Comparison of ENCODE assay signal across 28 mouse cellular contexts in the genomic region with DNA sequence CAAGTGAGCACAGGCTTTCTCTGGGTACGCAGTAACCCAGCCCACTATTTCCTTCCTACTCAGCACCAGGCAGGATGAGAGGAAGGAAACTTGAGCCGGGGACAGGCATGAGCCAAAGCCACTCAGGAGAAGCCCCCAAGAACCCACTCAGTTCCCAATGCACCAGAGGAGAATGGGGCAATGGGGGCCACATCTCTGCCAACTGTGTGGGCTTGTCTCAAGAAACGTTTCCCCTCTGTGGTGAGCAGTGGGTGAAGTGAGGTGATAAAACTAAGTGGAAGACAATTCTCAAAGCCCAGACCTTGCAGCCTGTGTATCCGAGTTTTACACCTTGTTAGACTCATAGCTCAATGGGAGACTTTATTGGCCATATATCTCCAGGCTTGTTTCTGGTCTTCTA. TPM values are rescaled to one million over a fixed set of nuclear protein-coding genes. Genes with fewer than 3 reads are reported as not detected.
A peak's percentile ranks its signal among the peaks of the same experiment; 100 is the strongest.
DNase-seq lines count a peak whose midpoint lies in the region; ATAC-seq and TF ChIP-seq lines count a peak whose summit lies in the region.
"Had no signal": no experiment of that assay in that cellular context is flagged by ENCODE, and none has a peak within 500 bp of the region (broad histone marks: within the 10 kb centered on the region; RNA-seq: fewer than 3 reads in every experiment).

TSS of gene Teddm1a (plus strand) at position 301 of the 400 bp plus-strand sequence.

- no peak for TF ChIP-seq CTCF in intestine, postnatal 0 days (IDR thresholded peaks at IDR 0.05; ENCODE audit: low read depth)

- H3K9me3 ChIP-seq in heart, embryonic 10.5 days, result no peaks in the 10 kb centered on the region
- no peaks in the 10 kb centered on the region for H3K9me3 ChIP-seq in intestine, postnatal 0 days (ENCODE audit: control insufficient read depth)
- H3K9me3 ChIP-seq: embryonic facial prominence, embryonic 10.5 days; embryonic facial prominence, embryonic 12.5 days; forebrain, embryonic 13.5 days; forebrain, embryonic 15.5 days; G1E had no signal

- 54% methylated on average over 4 of the region's 4 CpGs for WGBS in heart, embryonic 10.5 days
- 66% methylated on average over 4 of the region's 4 CpGs for WGBS in intestine, postnatal 0 days

- no peak within 1 kb of the TSS for H3K4me3 ChIP-seq in heart, embryonic 10.5 days
- H3K4me3 ChIP-seq in intestine, postnatal 0 days (ENCODE audit: low read depth, low read length), result no peak within 1 kb of the TSS
- H3K4me3 ChIP-seq: embryonic facial prominence, embryonic 10.5 days; embryonic facial prominence, embryonic 12.5 days; forebrain, embryonic 13.5 days; forebrain, embryonic 15.5 days had no signal

- no peak within 1 kb of the TSS for H3K9ac ChIP-seq in intestine, postnatal 0 days (ENCODE audit: low read depth, low read length)
- H3K9ac ChIP-seq: embryonic facial prominence, embryonic 12.5 days; forebrain, embryonic 13.5 days; forebrain, embryonic 15.5 days; forebrain, postnatal 0 days had no signal

- H3K27ac ChIP-seq in heart, embryonic 10.5 days, result no peak within 1 kb of the TSS
- H3K27ac ChIP-seq in intestine, postnatal 0 days (ENCODE audit: low read depth, low read length), result no peak within 1 kb of the TSS
- H3K27ac ChIP-seq: embryonic facial prominence, embryonic 10.5 days; embryonic facial prominence, embryonic 12.5 days; forebrain, embryonic 13.5 days; forebrain, embryonic 15.5 days had no signal

- 0 out of 2 replicates have a peak, but pooled peaks cover under 1% of the 10 kb centered on the region for H3K4me1 ChIP-seq in heart, embryonic 10.5 days
- no peaks in the 10 kb centered on the region for H3K4me1 ChIP-seq in intestine, postnatal 0 days (replicated peaks; ENCODE audit: control insufficient read depth, insufficient read depth, low read length)

- no peak within 1 kb of the TSS for H3K4me2 ChIP-seq in intestine, postnatal 0 days (replicated peaks; ENCODE audit: low read depth)
- H3K4me2 ChIP-seq: embryonic facial prominence, embryonic 12.5 days; forebrain, embryonic 13.5 days; forebrain, embryonic 15.5 days had no signal

- no peaks in the 10 kb centered on the region for H3K36me3 ChIP-seq in heart, embryonic 10.5 days
- H3K36me3 ChIP-seq in intestine, postnatal 0 days (ENCODE audit: control insufficient read depth, insufficient read depth), result no peaks in the 10 kb centered on the region
- H3K36me3 ChIP-seq: embryonic facial prominence, embryonic 10.5 days; embryonic facial prominence, embryonic 12.5 days; forebrain, embryonic 15.5 days; G1E had no signal

- no peaks in the 10 kb centered on the region; the same call in 1 of the 2 replicates for H3K27me3 ChIP-seq in heart, embryonic 10.5 days (ENCODE audit: insufficient read depth, poor library complexity, severe bottlenecking)
- H3K27me3 ChIP-seq in intestine, postnatal 0 days (replicated peaks; ENCODE audit: control insufficient read depth, insufficient read depth, low read length), result no peaks in the 10 kb centered on the region
- H3K27me3 ChIP-seq: embryonic facial prominence, embryonic 12.5 days; forebrain, embryonic 13.5 days; forebrain, embryonic 15.5 days had no signal

- peak; percentile 55 for DNase-seq in heart, adult 11 months
- no peak for DNase-seq in heart, embryonic 10.5 days (ENCODE audit: low spot score)
- DNase-seq: adrenal gland, adult 8-10 months; adrenal gland, postnatal 14 days; adrenal gland, postnatal 36 days; B cell, adult 2 months; cerebellum, adult 11-12 months; cerebellum, adult 2 months; cerebellum, adult 9-10 months; cerebellum, postnatal 10 days; cerebellum, postnatal 25 days; forebrain, postnatal 0 days had no signal

- ATAC-seq in common myeloid progenitor, adult 5-6 weeks (replicated peaks; ENCODE audit: low read depth, poor library complexity, severe bottlenecking), result 0 out of 2 replicates have a peak, but pooled peaks have one; percentile 35
- ATAC-seq in megakaryocyte progenitor cell, adult 5-6 weeks (replicated peaks; ENCODE audit: poor library complexity), result 0 out of 2 replicates have a peak, but pooled peaks have one; percentile 6
- no peak for ATAC-seq in intestine, postnatal 0 days
- ATAC-seq: activated CD4-positive, CD25-positive, alpha-beta regulatory T cell, adult 4 months; CD4-positive, CD25-positive, alpha-beta regulatory T cell, adult 4 months; forebrain, embryonic 13.5 days; forebrain, embryonic 15.5 days; forebrain, postnatal 0 days; Patski had no signal

RNA-seq across cellular contexts. Expression of gene Teddm1a, which starts in this region (rescaled TPM):
- not detected in 2 replicates for polyA plus RNA-seq in heart, embryonic 10.5 days (2016; fragmentation: Nextera tagmentation; extraction: Ambion mirVana)
- total RNA-seq in common myeloid progenitor, adult 5-6 weeks (2017), result not detected in 2 replicates
- not detected in 2 replicates for total RNA-seq in megakaryocyte progenitor cell, adult 5-6 weeks (2015)
- total RNA-seq in megakaryocyte progenitor cell, adult 5-6 weeks (2017), result not detected in 2 replicates
- not detected in 2 replicates for polyA plus RNA-seq in intestine, postnatal 0 days (2015; fragmentation: Nextera tagmentation; extraction: Ambion mirVana)
- total RNA-seq: adrenal gland, adult 18-20 months; adrenal gland, adult 8-10 months; adrenal gland, postnatal 14 days; adrenal gland, postnatal 36 days; CH12.LX; forebrain, postnatal 0 days had no signal
- polyA plus RNA-seq: cerebellum, adult 2 months; cortical plate, adult 2 months; embryonic facial prominence, embryonic 10.5 days; embryonic facial prominence, embryonic 12.5 days; embryonic facial prominence, embryonic 14.5 days; forebrain, embryonic 11.5 days; forebrain, embryonic 13.5 days; forebrain, embryonic 15.5 days; G1E; Patski had no signal

Comparison
In these comparisons a context has a peak if more than half of its experiments do, and no peak if none do; other contexts are left out.
1. Peak in ATAC-seq in common myeloid progenitor, adult 5-6 weeks; RNA of the gene not detected or under 1 TPM.
2. Peak in ATAC-seq in megakaryocyte progenitor cell, adult 5-6 weeks; RNA of the gene not detected or under 1 TPM.